Mouse (Mus musculus) brown adipose tissue, adult 24 weeks (tissue): ENCODE measurements around the gene Naaladl2. TPM values are rescaled to one million over a fixed set of nuclear protein-coding genes. Genes with fewer than 3 reads are reported as not detected.
A peak's percentile ranks its signal among the peaks of the same experiment; 100 is the strongest.

Source experiments
- H3K27ac ChIP-seq: fragments of 200-500 bp; replicated peaks from 2 replicates; pipeline ENCODE4 v1.5.1; 2012; ENCODE audit warnings: low read depth, mild to moderate bottlenecking, low read length
- H3K4me1 ChIP-seq: fragments of 200-500 bp; 2 replicates; pipeline ENCODE4 v1.6.1; 2012; ENCODE audit warnings: low read length, mixed read lengths; ENCODE audit not compliant: control insufficient read depth, insufficient read depth, insufficient read length
- H3K4me3 ChIP-seq: fragments of 200-500 bp; 2 replicates; pipeline ENCODE4 v1.5.1; 2012; ENCODE audit warnings: low read depth, mild to moderate bottlenecking, low read length, moderate library complexity; ENCODE audit not compliant: insufficient read depth
- polyA plus RNA-seq: library from polyadenylated mRNA; stranded (reverse); fragments of >200 nt; gene quantifications from 2 replicates; pipeline ENCODE4 v1.2.4, GENCODE M21; 2012; ENCODE audit not compliant: missing spikeins, insufficient read depth, insufficient read length

Naaladl2 gene
- polyA plus RNA-seq, result 0.67 TPM in 1 of 2 replicates, not detected in the other

DNA sequence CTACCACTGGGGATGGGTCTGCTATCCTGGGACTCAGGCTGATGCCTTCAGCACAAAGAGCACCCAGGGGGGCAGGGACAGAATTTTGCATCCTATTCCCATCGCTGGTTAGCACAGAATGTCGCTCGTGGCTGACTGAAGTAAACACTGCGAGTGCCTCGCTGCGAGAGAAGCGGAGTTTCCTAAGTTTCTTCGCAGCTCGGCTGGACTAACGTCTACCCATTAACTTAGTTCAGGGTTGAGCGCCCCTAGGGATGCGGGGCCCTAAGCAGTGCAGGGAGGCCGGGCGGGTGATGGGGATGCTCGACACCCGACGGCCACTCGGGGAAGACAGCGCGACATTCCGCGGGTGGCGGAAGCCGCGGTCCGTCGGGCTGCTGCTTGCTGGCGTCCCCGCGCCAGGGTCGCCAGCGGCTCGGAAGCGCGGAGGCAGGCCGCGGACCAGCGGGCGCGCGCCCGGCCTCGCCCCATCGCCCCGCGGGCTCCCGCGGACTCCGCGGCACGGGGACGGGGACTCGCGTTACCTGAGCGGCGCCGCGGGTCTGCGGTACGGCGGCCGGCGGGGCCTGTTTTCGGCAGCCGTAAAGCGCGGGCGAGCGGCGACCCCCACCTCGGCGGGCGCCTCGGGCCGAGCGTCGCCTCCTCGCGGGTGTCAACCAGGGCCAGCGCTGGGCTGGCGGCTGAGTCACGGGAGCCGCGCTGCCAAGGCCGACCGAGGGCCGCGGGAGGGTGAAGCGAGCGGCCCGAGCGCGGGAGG, at the start of gene Naaladl2:
Naaladl2 (minus strand) TSS at position 707 of the 757 bp plus-strand sequence.
- Histone ChIP-seq H3K27ac (no peak within 1 kb of the TSS), H3K4me1 (no peaks in the 10 kb centered on the region), H3K4me3 (peak within 1 kb of the TSS; percentile 45)

DNA sequence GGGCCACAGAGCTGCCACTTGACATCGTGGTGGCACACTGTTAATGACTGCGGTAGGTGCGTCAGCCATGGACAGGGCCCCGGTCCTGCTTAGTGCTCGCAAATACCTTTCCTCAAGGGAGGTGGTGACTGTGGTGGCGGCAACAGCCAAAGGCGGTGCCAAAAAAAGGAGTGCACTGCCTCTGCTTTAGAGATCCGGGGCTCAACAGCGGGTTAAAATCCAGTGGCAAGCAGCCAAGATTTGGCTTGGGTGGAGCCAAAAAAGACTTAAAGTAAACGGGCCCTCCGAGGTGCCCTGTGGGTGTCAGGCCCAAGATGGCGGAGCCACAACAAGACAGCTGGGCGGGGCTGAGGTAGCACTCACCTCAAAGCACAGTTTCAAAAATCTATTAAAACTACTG, 7.7 kb upstream of the Naaladl2 start:
- Histone ChIP-seq H3K4me1 (no peaks in the 10 kb centered on the region), H3K4me3 (no peak overlapping the region), H3K27ac (no peak overlapping the region)

DNA sequence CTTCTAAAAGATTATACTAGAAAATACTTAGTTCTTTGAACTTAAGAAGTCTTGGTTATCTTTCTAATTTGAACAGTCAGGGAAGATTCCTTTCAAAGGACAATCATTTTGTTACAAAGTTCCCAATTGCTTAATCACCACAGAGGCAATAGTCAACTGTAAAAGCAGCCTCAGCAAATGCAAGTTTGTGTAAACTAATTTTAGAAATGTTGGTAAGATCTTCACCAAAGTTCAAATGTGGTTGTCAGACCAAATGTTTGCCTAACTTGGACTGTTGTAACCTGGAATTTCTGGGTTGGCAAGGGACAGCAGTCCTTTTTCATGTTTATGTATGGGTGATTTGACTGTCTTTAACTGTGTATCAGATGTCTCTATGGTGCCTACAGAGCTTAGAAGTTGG, 3.2 kb upstream of the Naaladl2 start:
- Histone ChIP-seq H3K4me1 (no peaks in the 10 kb centered on the region), H3K27ac (no peak overlapping the region), H3K4me3 (no peak overlapping the region)

DNA sequence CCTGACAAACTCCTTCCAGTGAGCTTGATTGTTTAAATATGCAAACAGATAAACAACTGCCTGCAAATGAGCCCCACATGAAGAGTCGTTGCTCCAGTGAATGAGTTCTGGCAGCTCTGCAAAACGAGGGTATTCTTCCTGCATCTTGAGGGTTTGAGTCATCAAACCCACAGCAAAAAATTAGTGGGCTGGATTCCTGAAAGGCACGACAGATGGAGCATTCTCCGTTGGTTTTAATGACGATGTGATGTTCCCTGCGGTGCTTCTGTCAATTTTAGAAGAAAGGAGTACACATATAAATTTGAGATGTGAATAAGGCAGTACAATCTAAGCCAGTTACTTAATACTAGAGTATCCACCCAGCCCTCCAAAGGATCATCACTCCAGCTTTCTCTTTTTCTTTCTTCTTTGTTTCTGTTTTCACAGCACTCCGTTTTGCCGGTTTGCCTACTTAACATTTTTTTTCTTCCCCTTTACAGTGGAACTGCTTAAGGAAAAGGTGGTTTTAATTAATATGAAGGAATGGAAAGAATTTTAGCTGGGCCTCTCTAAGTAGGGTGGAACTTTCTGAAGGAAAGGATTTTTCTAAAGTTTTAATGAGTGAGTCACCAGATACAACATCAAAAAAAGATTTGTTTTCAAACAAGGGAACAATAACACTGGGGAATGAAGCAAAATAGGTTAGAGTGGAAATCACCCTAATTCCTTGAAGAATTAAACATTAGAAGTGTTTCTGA, 1.1 kb upstream of the Naaladl2 start:
- no peaks in the 10 kb centered on the region for H3K4me1 ChIP-seq
- H3K4me3 ChIP-seq, result no peak overlapping the region
- no peak overlapping the region for H3K27ac ChIP-seq

DNA sequence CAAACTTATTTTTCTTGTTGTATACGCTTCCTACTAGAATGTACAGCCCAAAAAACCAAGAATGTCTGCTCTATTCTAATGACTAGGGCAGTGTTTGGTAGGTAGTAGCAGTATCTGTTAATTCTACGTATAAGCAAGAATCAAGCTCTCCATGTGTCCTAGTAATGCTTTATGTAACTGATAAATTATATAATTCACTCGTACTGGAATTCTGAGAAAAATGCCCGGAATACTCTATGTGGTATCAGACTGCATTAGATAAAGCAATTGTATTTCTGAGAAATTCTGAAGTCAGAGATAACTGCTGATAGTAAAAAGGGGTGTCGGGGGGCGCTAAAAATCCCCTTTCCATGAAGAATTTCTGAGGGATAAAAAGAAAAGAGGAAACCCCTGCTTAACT, 950 bp downstream of the Naaladl2 start:
- Histone ChIP-seq H3K27ac (no peak overlapping the region), H3K4me1 (no peaks in the 10 kb centered on the region), H3K4me3 (peak overlapping the region; percentile 45; the same call in 1 of the 2 replicates)

DNA sequence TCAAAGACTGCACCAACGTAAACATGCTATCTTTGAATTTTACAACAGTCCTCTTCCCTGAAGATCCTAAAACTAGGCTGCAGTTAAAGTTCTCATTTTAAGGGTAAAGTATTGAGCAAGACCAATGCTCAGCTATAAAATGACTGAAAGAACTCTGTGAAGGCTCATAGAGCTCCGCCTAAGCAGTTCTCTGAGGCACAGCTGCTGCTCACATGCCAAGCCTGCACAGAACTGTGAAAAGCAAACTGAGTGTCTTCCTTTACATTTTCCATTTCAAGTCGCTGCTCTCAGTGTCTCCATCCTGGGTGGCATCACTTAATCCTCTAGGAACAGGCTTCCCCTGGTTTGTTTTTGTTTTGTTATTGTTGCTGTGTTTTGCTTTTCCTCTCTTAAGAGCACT, 12.2 kb downstream of the Naaladl2 start:
- no peak overlapping the region for H3K27ac ChIP-seq
- H3K4me3 ChIP-seq, result no peak overlapping the region
- H3K4me1 ChIP-seq, result no peaks in the 10 kb centered on the region

DNA sequence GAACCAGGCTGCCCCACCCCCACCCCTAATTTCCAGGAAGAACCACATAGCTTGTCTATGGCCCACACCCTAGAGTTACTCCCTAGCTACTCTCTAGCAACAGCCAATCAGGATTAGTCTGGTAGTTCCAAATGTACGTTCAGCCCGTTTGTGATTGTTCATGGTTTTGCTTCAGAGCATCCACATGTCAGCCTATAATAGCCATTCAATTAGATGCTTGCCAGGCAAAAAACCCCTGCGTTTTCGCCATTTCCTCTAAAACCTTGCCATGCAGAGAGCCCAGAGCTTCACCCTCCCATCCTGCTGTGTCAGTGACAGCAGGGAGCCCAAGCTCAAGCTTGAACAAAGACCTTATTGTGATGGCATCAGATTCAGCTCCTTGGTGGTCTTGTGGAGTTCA, 16.2 kb downstream of the Naaladl2 start:
- Histone ChIP-seq H3K27ac (no peak overlapping the region), H3K4me3 (no peak overlapping the region), H3K4me1 (no peaks in the 10 kb centered on the region)

DNA sequence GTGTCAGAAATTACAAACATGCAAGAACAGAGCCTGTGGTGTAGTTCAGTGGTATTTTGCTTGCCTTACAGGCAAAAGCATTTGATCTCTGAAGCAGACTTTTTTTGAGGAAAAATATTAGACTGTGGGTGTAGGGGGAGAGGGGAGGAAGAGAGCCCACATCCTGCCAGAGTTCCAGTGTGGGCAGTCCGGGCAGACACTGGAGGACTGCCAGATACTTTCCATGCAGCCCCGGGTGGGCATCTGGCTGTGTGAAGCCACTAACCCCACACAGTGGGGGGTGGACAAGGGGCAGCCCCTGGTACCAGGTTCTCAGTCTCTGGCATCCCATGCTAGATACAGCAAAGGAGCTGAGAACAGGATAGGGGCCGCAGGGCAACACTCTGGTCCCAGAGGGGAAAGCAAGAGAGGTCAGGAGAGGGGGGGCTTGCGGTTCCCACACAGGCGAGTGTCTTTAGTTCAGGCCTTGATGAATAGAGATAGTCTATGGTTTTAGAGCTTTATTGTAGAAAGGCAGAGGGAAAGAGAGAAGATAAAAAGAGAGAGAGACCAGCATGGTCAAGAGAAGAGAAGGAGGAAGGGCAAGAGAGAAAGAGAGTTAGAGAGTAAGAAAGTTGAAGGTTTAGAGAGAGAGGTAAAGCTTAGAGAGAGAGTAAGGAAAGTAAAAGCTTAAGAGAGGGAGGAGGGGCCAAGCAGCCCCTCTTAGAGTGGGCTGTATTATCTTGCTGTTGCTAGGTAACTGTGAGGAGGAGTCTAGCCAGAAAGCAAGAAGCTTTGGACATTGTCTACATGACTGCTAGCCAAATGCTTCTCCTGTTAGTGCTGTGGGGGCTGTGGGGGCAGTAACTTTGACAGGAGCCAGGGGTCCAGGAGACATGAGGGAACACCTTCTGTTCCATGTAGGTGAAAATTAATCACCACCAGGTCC, 18.9 kb downstream of the Naaladl2 start:
- H3K27ac ChIP-seq, result no peak overlapping the region
- no peaks in the 10 kb centered on the region for H3K4me1 ChIP-seq
- no peak overlapping the region for H3K4me3 ChIP-seq

DNA sequence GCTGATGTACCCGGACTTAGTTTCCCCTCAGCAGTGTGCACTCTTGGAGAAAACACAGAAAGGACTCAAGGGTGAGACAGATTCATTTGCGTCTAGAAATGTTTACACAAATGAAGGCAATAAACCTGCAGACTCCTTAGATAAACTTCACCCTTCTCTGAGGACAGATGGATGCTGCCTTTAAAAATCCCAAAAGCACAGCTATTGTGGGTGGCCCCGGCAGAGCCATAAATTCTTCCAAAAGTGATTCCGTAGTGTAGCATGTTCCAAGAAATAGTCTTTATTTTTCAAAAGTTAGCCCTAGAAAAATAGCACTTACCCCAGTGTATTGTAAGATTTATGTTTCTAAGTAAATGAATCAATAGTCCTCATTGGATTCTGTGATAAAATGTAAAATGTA, 31.0 kb downstream of the Naaladl2 start:
- no peak overlapping the region for H3K4me3 ChIP-seq
- no peak overlapping the region for H3K27ac ChIP-seq
- H3K4me1 ChIP-seq, result no peaks in the 10 kb centered on the region

DNA sequence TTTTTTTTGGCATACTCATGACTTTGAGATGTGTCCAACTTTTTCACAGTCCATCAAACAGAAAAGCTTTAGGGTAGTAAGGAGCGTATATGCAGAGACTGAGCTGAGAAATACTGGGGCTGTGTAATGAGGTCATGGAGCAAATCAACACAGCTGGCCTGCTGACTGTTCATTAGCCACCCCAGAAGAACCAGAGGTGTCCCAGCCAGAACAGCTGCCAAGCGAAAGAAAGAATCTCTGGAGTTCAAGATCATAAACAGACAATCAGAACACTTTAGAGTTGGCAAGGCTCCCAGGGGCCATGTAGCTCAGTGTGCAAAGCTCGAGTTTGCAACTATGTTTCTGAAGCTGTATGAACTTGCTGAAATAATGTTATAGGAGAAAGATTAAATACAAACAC, 35.1 kb downstream of the Naaladl2 start:
- Histone ChIP-seq H3K27ac (no peak overlapping the region), H3K4me3 (no peak overlapping the region), H3K4me1 (no peaks in the 10 kb centered on the region)

DNA sequence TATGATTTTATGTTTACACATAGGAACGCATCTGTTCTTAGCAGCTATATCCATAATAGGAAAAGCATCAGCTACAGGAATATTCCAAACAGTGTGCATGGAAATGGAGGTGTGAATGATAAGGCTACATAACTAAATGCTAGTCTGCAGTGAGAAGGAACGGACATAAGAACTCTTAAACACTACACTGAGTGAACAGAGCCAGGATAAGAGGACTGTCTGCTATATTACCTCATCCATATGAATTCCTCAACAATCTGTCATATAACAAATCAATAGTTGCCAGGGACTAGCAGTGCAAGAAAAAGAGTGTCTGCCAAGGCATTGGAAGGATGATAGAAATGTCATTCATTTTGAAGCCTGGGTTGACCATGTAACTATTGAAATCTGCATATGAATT, 51.1 kb downstream of the Naaladl2 start:
- Histone ChIP-seq H3K4me3 (no peak overlapping the region), H3K4me1 (no peaks in the 10 kb centered on the region), H3K27ac (no peak overlapping the region)

DNA sequence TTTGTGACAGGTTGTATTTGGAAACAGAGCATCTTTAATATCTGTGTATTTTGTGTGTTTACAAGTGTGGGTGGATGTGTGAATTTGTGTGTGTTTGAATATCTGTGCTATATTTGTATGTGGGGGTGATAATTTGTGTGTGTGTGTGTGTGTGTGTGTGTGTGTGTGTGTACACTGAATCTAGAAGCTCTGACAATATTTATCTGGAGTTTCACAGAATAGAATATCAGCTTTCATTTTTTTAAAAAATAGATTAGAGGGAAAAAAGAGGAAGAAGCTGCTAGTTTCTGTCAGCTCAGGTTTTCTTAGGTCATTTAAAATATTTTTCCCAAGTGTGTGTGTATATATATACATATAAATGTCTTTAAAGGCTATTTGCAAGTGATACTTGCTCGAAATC, 68.3 kb downstream of the Naaladl2 start:
- no peaks in the 10 kb centered on the region for H3K4me1 ChIP-seq
- H3K27ac ChIP-seq, result no peak overlapping the region
- no peak overlapping the region for H3K4me3 ChIP-seq

DNA sequence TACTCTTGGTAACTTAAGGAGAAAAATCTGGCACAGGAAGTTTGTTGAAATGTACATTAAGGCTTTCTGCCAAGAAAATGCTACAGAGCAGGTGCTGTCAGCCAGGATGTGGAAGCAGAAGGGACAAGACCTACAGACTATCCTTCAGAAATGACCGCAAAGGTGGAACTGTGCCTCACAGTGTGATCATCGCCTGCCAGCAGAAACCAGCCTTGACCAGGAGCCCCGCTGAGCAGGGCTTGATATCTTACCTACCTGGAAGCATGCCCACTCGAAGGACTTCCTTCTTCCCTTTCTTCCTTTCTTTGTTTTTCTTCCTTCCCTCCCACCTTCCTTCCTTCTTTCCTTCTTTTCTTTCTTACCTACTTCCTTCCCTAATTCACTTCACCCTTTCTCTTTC, 69.8 kb downstream of the Naaladl2 start:
- Histone ChIP-seq H3K4me1 (no peaks in the 10 kb centered on the region), H3K27ac (no peak overlapping the region), H3K4me3 (no peak overlapping the region)

DNA sequence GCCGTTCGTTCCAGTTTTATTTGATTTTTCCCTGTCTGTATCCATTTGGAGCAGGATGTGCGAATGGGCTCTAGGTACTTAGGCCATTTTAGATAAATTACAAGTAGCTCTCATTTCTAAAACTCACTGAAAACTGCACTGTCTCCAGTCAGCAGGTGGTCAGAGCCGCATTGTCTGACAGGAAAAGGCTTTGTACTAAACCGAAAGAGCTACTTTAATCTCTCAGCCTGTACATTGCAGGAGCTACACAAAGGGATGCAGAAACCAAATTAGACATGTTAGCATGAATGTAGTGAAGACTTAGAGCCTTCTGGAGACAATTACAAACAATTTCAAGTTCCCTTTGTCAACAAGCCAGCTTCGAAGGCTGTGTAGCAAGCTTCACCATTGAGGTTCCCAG, 70.2 kb downstream of the Naaladl2 start:
- no peak overlapping the region for H3K27ac ChIP-seq
- no peaks in the 10 kb centered on the region for H3K4me1 ChIP-seq
- no peak overlapping the region for H3K4me3 ChIP-seq

DNA sequence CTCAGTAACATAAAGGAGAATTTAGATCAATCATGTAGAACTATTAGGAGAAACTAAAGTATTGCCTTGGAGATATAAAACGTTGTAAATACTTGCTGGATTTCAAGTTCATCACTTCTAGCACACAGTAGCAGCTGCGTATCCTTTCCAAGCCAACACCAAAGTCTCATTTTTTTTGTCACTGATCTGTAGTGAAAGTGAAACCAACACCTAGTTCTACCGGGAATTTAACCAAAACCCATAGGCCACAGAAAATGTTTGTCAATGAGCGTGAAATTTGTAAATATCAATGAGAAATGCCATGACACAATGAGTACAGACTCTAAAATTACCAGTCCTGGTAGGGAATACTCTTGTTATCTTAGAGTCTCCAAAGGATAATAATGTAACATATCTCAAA, 80.8 kb downstream of the Naaladl2 start:
- no peaks in the 10 kb centered on the region for H3K4me1 ChIP-seq
- no peak overlapping the region for H3K4me3 ChIP-seq
- no peak overlapping the region for H3K27ac ChIP-seq
